15 mouse cellular contexts compared by ENCODE assay signal in the genomic region with DNA sequence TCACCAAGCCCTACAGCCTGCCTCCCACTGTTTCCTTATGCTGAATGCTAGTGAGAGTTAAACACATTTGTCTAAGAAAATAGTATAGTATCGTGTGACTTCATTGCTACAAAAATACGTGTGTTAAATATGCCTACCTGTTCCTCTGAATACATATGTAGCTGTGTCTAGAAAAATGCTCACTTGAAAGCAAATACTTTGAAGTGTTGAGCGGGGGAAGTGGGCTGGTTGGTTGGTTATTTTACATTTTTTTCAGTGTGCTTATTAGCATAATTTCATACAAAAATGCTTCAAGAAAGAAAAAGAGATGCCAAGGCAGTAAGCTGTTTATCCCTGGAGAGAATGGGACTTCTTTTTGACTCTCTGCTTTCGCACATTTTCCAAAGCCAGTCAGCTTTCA.
"Had no signal": no experiment of that assay in that cellular context is flagged by ENCODE, and none has a peak within 500 bp of the region (broad histone marks: within the 10 kb centered on the region; RNA-seq: fewer than 3 reads in every experiment).

No protein-coding gene starts in this region.

- DNase-seq: liver, postnatal 0 days; lung, adult 2 months; lung, postnatal 14 days; lung, postnatal 36 days; midbrain, embryonic 14.5 days; retina, postnatal 1 day; right cerebral cortex, adult 18-20 months; right cerebral cortex, postnatal 25 days; right cerebral cortex, postnatal 4 days; spleen, adult 18-20 months; thymus, adult 2 months; thymus, postnatal 25 days; thymus, postnatal 4 days had no signal

- ATAC-seq: liver, postnatal 0 days; lung, postnatal 0 days; midbrain, embryonic 16.5 days had no signal
